In genomic region chr15:31529103-31529502, GRCm38 (mm10) we compare ENCODE assay signal across 7 mouse cellular contexts. TPM values are rescaled to one million over a fixed set of nuclear protein-coding genes. Genes with fewer than 3 reads are reported as not detected.
DNase-seq lines count a peak whose midpoint lies in the region; ATAC-seq and TF ChIP-seq lines count a peak whose summit lies in the region.

No protein-coding gene starts in this region.

- no peak for DNase-seq in lung, postnatal 0 days (ENCODE audit: low spot score)
- no peak for DNase-seq in lung, postnatal 25 days (ENCODE audit: low spot score)
- no peak for DNase-seq in liver, embryonic 11.5 days (ENCODE audit: low spot score)
- no peak for DNase-seq in urinary bladder, postnatal 25 days (ENCODE audit: low spot score)
- DNase-seq in ovary, postnatal 36 days (ENCODE audit: low spot score): no peak

- peaks cover 9% of the 10 kb centered on the region; the same call in 1 of the 2 replicates for H3K4me1 ChIP-seq in lung, postnatal 0 days (ENCODE audit: insufficient read depth, low read depth, low read length)
- H3K4me1 ChIP-seq in forebrain, embryonic 15.5 days: peaks cover 20% of the 10 kb centered on the region
- H3K4me1 ChIP-seq in liver, embryonic 11.5 days (replicated peaks; ENCODE audit: control insufficient read depth, insufficient read depth, low read length): peaks cover 32% of the 10 kb centered on the region
- peaks cover 7% of the 10 kb centered on the region; the same call in 1 of the 2 replicates for H3K4me1 ChIP-seq in stomach, embryonic 15.5 days

- no peak for ATAC-seq in lung, postnatal 0 days
- ATAC-seq in forebrain, embryonic 15.5 days (replicated peaks): no peak
- no peak for ATAC-seq in liver, embryonic 11.5 days (replicated peaks; ENCODE audit: low FRiP score)
- ATAC-seq in stomach, embryonic 15.5 days (ENCODE audit: insufficient read depth, low FRiP score, low read depth): no peak

- no peak overlapping the region for H3K9ac ChIP-seq in lung, postnatal 0 days (replicated peaks; ENCODE audit: low read depth)
- peak overlapping the region; percentile 86; the same call in 1 of the 2 replicates for H3K9ac ChIP-seq in forebrain, embryonic 15.5 days (replicated peaks)
- peak overlapping the region; percentile 41; the same call in 1 of the 2 replicates for H3K9ac ChIP-seq in liver, embryonic 11.5 days (ENCODE audit: low read depth, low read length)
- H3K9ac ChIP-seq in stomach, embryonic 15.5 days: no peak overlapping the region

- no peak for TF ChIP-seq CTCF in lung, postnatal 0 days (IDR thresholded peaks at IDR 0.05)

- peak overlapping the region; percentile 86 for H3K4me3 ChIP-seq in lung, postnatal 0 days (ENCODE audit: low read depth, low read length)
- peak overlapping the region; percentile 82 for H3K4me3 ChIP-seq in forebrain, embryonic 15.5 days
- H3K4me3 ChIP-seq in liver, embryonic 11.5 days (ENCODE audit: low read depth, low read length): peak overlapping the region; percentile 87
- peak overlapping the region; percentile 70 for H3K4me3 ChIP-seq in stomach, embryonic 15.5 days (replicated peaks)

- no peak for TF ChIP-seq EP300 in lung, postnatal 0 days (IDR thresholded peaks at IDR 0.05)

- H3K36me3 ChIP-seq in lung, postnatal 0 days (ENCODE audit: insufficient read depth, low read length): no peaks in the 10 kb centered on the region
- H3K36me3 ChIP-seq in forebrain, embryonic 15.5 days: peaks cover 4% of the 10 kb centered on the region; the same call in 1 of the 2 replicates
- peaks cover 3% of the 10 kb centered on the region; the same call in 1 of the 2 replicates for H3K36me3 ChIP-seq in liver, embryonic 11.5 days (ENCODE audit: control insufficient read depth, insufficient read depth, low read length)
- no peaks in the 10 kb centered on the region for H3K36me3 ChIP-seq in stomach, embryonic 15.5 days

- 20% methylated on average over 6 of the region's 6 CpGs for WGBS in lung, postnatal 0 days
- WGBS in forebrain, embryonic 15.5 days: 23% methylated on average over 6 of the region's 6 CpGs
- WGBS in liver, embryonic 11.5 days: 43% methylated on average over 6 of the region's 6 CpGs
- whole genome bisulfite sequencing in stomach, embryonic 15.5 days: 21% methylated on average over 6 of the region's 6 CpGs

- H3K27ac ChIP-seq in lung, postnatal 0 days (ENCODE audit: low read length): peak overlapping the region; percentile 99; the same call in 1 of the 2 replicates
- H3K27ac ChIP-seq in forebrain, embryonic 15.5 days (replicated peaks): no peak overlapping the region
- no peak overlapping the region for H3K27ac ChIP-seq in liver, embryonic 11.5 days (ENCODE audit: low read depth, low read length)
- no peak overlapping the region for H3K27ac ChIP-seq in stomach, embryonic 15.5 days

- H3K27me3 ChIP-seq in lung, postnatal 0 days (replicated peaks; ENCODE audit: insufficient read depth, low read length): no peaks in the 10 kb centered on the region
- no peaks in the 10 kb centered on the region for H3K27me3 ChIP-seq in forebrain, embryonic 15.5 days
- H3K27me3 ChIP-seq in liver, embryonic 11.5 days (replicated peaks; ENCODE audit: control insufficient read depth, insufficient read depth, low read length): no peaks in the 10 kb centered on the region
- H3K27me3 ChIP-seq in stomach, embryonic 15.5 days (replicated peaks): no peaks in the 10 kb centered on the region

- peak overlapping the region; percentile 62 for H3K4me2 ChIP-seq in lung, postnatal 0 days (replicated peaks; ENCODE audit: low read depth, low read length)
- peak overlapping the region; percentile 62 for H3K4me2 ChIP-seq in forebrain, embryonic 15.5 days (replicated peaks)
- H3K4me2 ChIP-seq in liver, embryonic 11.5 days: peak overlapping the region; percentile 87
- peak overlapping the region; percentile 62 for H3K4me2 ChIP-seq in stomach, embryonic 15.5 days

- H3K9me3 ChIP-seq in lung, postnatal 0 days (ENCODE audit: low read length): no peaks in the 10 kb centered on the region
- H3K9me3 ChIP-seq in forebrain, embryonic 15.5 days: no peaks in the 10 kb centered on the region
- no peaks in the 10 kb centered on the region for H3K9me3 ChIP-seq in liver, embryonic 11.5 days (ENCODE audit: control insufficient read depth, low read length)
- no peaks in the 10 kb centered on the region for H3K9me3 ChIP-seq in stomach, embryonic 15.5 days

RNA-seq across cellular contexts. Expression of gene March6, which starts 1.8 kb away (rescaled TPM):
- 18.3 and 20.6 TPM in 2 replicates for polyA plus RNA-seq in lung, postnatal 0 days (2015; fragmentation: Nextera tagmentation; extraction: Ambion mirVana)
- 77.5 and 81.1 TPM in 2 replicates for polyA plus RNA-seq in forebrain, embryonic 15.5 days (2015; fragmentation: Nextera tagmentation; extraction: Ambion mirVana)
- polyA plus RNA-seq in liver, embryonic 11.5 days (2014; fragmentation: Nextera tagmentation; extraction: Ambion mirVana): 35.5 and 36.1 TPM in 2 replicates
- polyA plus RNA-seq in stomach, embryonic 15.5 days (2015; fragmentation: Nextera tagmentation; extraction: Ambion mirVana): 25.6 and 27.3 TPM in 2 replicates

RNA-seq across cellular contexts. Expression of gene Cmbl, which starts 36.1 kb away (rescaled TPM):
- polyA plus RNA-seq in lung, postnatal 0 days (2015; fragmentation: Nextera tagmentation; extraction: Ambion mirVana): 12.2 and 13.5 TPM in 2 replicates
- polyA plus RNA-seq in forebrain, embryonic 15.5 days (2015; fragmentation: Nextera tagmentation; extraction: Ambion mirVana): 5.0 and 7.4 TPM in 2 replicates
- polyA plus RNA-seq in liver, embryonic 11.5 days (2014; fragmentation: Nextera tagmentation; extraction: Ambion mirVana): 2.9 TPM in 2 replicates
- 16.2 and 17.3 TPM in 2 replicates for polyA plus RNA-seq in stomach, embryonic 15.5 days (2015; fragmentation: Nextera tagmentation; extraction: Ambion mirVana)

Comparison
In these comparisons a context has a peak if more than half of its experiments do, and no peak if none do; other contexts are left out.
1. H3K9ac ChIP-seq: peak in forebrain, embryonic 15.5 days (single experiment) and liver, embryonic 11.5 days (single experiment); none in lung, postnatal 0 days (single experiment) and stomach, embryonic 15.5 days (single experiment).
2. Peak in every context shown above with its lines, with median percentiles within 50 percentile points of each other: H3K4me2 ChIP-seq and H3K4me3 ChIP-seq.